Mouse (Mus musculus): Measurements from ENCODE around the gene Dkk3.

DNA sequence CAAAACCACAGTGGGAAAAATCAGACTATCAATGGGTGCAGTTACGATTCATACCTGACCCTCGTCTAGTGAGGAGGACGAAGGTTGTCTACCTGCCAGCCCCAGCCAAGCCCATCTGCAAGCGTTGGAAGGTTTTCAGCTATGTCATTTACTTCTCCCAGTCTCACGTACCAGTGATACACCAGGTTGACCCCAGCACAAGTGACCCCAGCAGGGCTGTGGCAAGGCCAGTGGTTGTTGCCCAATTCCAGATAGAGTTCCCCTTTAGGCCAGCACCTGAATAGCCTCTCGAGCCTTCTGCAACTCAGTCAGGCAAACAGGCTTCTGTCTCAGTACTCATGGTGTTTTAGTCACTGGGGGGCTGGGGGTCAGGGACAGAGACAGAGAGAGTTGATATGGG is 48.9 kb upstream of the Dkk3 start:
- no peak for TF ChIP-seq ZC3H11A (IDR thresholded peaks at IDR 0.05; ENCODE audit: borderline replicate concordance, low read depth, low read length)
- TF ChIP-seq ZNF384 (IDR thresholded peaks at IDR 0.05; ENCODE audit: low read depth, low read length) = no peak

All from ES-E14 (cell line).